Mouse (Mus musculus): ENCODE data around the gene Vmn2r26. TPM values are rescaled to one million over a fixed set of nuclear protein-coding genes. Genes with fewer than 3 reads are reported as not detected.
"Not testable (repeated sequence)": the region's sequence is repeated elsewhere in the genome, so short reads cannot be mapped to it uniquely, and the experiment has no call there.

Vmn2r26 gene
- total RNA-seq (2021) = not detected

DNA sequence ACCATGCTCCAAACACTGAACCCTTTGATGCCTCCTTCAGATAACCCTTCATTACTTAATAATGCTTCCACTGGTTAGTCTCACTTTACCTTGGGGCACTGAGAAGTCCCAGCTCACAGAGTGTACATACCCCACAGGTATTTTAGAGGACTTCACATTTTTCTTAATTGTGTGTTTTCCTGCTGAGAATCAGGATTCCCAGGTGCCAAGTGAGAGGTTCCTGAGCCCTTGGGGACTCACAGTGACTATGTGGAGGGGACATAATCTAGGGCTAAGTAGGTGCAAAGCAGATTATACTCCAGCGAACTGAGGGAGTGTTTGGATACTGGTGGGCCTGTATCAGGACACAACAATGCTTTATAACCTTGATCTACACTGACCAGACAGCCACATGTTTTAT lies at the start of gene Vmn2r26:
TSS of gene Vmn2r26 (plus strand) at position 301 of the 400 bp plus-strand sequence.
- DNase-seq = not testable (repeated sequence)

GRCm38 (mm10) chr6:124020841-124021240 lies 3.5 kb upstream of the Vmn2r26 start:
- no peak for DNase-seq

DNA sequence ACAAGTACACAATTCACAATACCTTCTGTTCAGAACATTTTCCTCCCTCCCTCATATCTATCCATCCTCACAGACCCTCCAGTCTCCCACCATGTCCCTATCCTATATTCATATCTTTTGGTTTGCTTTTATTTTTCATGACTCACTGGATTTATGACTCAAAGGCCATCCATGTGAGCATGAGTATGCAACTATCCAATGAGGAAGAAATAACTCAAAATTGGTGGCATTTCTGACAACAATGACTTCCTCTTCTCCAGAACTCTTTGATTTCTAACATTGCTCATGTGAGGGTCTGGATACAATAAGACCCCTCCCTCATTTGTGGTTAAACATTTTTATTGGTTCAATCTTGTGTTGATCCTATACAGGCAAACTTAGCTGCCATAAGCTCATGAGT lies 24.0 kb downstream of the Vmn2r26 start:
- DNase-seq = no peak

DNA sequence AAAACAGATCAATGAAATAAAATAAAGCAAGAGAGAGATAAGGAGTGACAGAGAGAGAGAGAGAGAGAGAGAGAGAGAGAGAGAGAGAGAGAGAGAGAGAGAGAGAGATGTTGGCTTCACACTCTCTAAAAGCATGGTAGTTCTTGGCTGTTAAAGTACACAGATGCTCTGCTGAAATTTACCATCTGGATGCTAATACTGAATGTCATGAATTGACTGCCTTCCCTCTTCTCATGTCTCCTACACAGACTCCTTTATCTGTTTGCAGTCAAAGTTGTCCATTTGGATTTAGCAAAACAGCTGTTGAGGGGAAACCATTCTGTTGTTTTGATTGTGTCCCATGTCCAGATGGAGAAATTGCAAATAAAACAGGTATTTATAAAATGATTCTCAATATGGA lies 29.2 kb downstream of the Vmn2r26 start:
- not testable (repeated sequence) for DNase-seq

DNA sequence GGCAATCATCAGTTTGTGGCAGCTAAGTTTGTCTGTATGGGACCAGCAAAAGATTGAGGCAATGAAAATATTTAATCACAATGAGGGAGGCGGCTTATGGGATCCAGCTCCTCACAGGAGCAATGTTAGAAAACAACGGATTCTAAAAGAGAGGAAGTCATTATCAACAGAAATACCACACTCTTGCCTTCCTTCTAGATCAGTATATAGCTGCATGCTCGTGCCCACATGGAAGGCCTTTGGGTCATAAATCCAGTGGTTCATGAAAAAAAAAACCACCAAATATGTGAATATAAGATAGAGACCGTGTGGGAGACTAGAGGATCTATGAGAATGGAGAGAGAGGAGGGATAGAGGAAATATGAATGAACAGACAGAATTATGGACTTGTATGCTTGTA lies 78.0 kb downstream of the Vmn2r26 start:
- DNase-seq = no peak

Other genes starting within 250 kb of the Vmn2r26 start
- not detected for gene Vmn2r24, start 245.7 kb upstream of the Vmn2r26 start, total RNA-seq (2021)
- gene Vmn2r25, start 171.1 kb upstream of the Vmn2r26 start, total RNA-seq (2021) = not detected
- not detected for gene Vmn2r27, start 207.3 kb downstream of the Vmn2r26 start, total RNA-seq (2021)